Mouse (Mus musculus): Measurements from ENCODE around the gene Wwtr1. TPM values are rescaled to one million over a fixed set of nuclear protein-coding genes. Genes with fewer than 3 reads are reported as not detected.

Wwtr1 gene
- total RNA-seq (2018; cell fraction: chromatin; rRNA removed): 1 to 10 TPM in 1 of 26 experiments, under 1 TPM in 1, not detected in 24; 0.13 to 6.0 TPM
- not detected for total RNA-seq (2018; cell fraction: cytosol; rRNA removed)
- total RNA-seq (2018; cell fraction: nucleus; rRNA removed): 1 to 10 TPM in 1 of 26 experiments, not detected in 25; 1.2 TPM
- polyA plus RNA-seq (2018): not detected in 3 replicates

DNA sequence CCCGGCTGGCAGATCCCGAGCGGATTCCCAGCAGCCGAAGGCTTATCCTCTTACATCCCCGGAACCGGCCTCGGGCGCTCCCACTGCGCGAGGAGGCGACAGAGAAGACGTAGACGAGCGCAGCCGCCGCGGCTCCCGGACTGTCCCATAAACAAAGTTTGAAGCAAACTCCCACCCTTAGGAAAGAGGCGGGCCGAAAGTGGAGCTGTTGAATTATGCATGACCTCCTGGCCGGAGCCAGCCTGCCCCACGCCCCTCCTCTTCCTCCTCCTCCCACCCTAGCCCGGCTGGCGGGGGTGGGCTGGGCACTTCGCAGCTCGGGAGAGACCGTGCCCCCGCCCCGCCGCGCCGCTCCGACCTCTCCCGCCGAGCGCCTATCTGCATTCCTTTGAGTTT, at the start of gene Wwtr1:
Wwtr1 (minus strand) TSS at position 251 of the 396 bp plus-strand sequence.
- Histone ChIP-seq H3K79me2 (ENCODE audit: inconsistent target) (no peaks in the 10 kb centered on the region), H3K4me3 (ENCODE audit: inconsistent target) (no peak within 1 kb of the TSS), H3K27ac (no peak within 1 kb of the TSS), H3K36me3 (ENCODE audit: inconsistent target) (no peaks in the 10 kb centered on the region)
- WGBS (ENCODE audit: missing documents): 1% methylated on average over 36 of the region's 36 CpGs

DNA sequence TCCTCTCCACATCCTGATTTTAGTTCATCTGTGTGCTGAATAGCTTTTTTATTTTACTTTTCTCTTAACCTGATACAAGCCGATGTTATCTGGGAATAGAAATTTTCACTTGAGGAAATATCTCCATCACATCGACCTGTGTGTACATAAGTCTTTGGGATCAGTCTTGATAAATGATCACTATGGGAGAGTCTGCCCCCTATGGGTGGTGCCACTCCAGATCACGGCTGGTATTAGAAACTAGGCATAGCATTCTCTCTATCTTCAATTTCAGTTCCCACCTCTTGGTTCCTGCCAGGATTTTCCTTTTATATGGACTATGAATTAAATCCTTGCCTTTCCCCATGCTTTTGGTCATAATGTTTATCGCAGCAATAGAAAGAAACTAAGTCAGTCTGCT, 44.0 kb upstream of the Wwtr1 start:
- WGBS (ENCODE audit: missing documents): 68% methylated on average over 4 of the region's 4 CpGs

DNA sequence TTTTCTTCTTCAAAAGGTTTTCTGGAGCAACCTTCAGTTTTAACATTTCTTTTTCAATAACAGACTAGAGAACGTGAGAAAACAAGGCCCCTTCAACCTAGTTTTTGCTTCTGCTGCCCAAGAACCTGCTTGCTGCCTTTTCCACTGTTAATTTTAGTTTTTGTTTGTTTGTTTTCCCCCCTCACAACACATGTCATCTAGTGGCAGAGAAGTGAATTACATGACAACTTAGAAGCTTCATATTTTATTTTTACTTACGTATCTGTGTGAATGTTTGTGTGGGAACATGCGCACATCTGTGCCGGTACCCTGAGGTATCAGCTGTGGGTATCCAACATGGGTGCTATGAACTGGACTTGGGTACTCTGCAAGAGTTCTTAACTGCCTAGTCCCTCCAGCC, 39.9 kb upstream of the Wwtr1 start:
- no peaks in the 10 kb centered on the region for H3K79me2 ChIP-seq (ENCODE audit: inconsistent target)
- WGBS (ENCODE audit: missing documents): 94% methylated on average over 4 of the region's 4 CpGs
- H3K27ac ChIP-seq: no peak overlapping the region
- H3K36me3 ChIP-seq (ENCODE audit: inconsistent target): no peaks in the 10 kb centered on the region
- no peak overlapping the region for H3K4me3 ChIP-seq (ENCODE audit: inconsistent target)

More for the DNA sequence above, 44.0 kb upstream of the Wwtr1 start:
- Histone ChIP-seq H3K27ac (no peak overlapping the region), H3K4me3 (ENCODE audit: inconsistent target) (no peak overlapping the region), H3K36me3 (ENCODE audit: inconsistent target) (no peaks in the 10 kb centered on the region), H3K79me2 (ENCODE audit: inconsistent target) (no peaks in the 10 kb centered on the region)

DNA sequence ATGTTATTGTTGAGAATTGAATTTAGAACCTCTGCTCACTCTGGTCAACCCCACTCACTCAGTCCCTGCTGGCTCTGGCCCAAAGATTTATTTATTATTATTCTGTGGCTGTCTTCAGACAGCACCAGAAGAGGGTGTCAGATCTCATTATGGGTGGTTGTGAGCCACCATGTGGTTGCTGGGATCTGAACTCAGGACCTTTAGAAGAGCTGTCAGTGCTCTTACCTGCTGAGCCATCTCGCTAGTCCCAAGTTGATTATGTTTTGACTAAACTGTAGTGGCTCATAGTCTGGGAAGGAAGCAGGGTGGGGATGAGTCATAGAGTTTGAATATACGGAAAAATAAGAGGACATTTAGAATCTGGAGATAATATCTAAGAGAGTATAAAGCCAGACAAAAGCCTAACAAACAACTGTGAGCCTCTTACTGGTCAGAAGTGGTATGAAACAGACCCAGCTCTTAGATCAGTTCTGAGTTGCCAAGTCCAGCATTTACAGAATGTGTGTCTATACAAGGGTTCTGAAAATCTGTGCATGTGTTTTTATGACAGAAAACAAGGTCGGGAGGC, 36.8 kb upstream of the Wwtr1 start:
- WGBS (ENCODE audit: missing documents): 61% methylated on average over 3 of the region's 3 CpGs
- H3K4me3 ChIP-seq (ENCODE audit: inconsistent target): no peak overlapping the region
- H3K79me2 ChIP-seq (ENCODE audit: inconsistent target): no peaks in the 10 kb centered on the region
- H3K27ac ChIP-seq: no peak overlapping the region
- H3K36me3 ChIP-seq (ENCODE audit: inconsistent target): no peaks in the 10 kb centered on the region

DNA sequence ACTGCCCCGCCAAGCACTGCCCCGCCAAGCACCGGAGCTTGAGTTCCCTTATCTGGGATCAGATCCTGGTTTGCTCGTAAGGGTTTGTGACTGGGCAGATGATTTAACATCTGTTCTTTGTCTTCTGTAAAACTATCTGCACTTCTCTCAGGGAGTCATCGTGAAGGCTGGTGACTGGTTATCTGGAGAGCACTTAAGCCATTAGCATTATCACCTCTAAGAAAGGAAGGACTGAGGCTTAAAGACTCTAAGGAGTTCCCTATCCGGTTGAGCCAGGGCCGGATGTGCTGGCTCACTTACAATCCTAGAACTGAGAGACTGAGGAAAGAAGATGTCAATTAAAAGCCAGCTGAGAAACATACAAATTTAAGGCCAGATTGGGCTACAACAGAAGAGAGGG, 36.1 kb upstream of the Wwtr1 start:
- H3K79me2 ChIP-seq (ENCODE audit: inconsistent target): no peaks in the 10 kb centered on the region
- no peaks in the 10 kb centered on the region for H3K36me3 ChIP-seq (ENCODE audit: inconsistent target)
- WGBS (ENCODE audit: missing documents): 32% methylated on average over 7 of the region's 7 CpGs
- H3K4me3 ChIP-seq (ENCODE audit: inconsistent target): no peak overlapping the region
- no peak overlapping the region for H3K27ac ChIP-seq

DNA sequence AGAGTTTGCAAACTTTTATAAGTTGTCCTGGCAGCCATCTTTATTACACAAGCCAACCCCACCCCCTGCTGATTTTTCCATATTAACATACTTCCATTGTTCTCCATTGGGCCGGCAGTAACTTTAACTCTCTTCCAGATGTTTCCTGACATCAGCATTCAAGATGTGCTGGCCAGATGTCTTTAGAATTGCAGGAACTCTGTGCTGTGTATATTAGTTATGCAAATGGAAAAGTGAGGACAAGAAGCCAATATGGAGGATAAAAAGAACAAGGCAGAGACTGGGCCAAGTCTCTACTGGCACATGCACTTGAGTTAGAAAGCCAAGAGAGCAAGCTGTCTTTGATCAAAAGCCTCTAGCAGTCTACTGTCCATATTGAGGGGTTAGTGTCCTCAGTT, 28.9 kb upstream of the Wwtr1 start:
- no peak overlapping the region for H3K27ac ChIP-seq
- WGBS (ENCODE audit: missing documents): 50% methylated on average over 1 of the region's 1 CpGs
- H3K4me3 ChIP-seq (ENCODE audit: inconsistent target): no peak overlapping the region
- no peaks in the 10 kb centered on the region for H3K36me3 ChIP-seq (ENCODE audit: inconsistent target)
- no peaks in the 10 kb centered on the region for H3K79me2 ChIP-seq (ENCODE audit: inconsistent target)

DNA sequence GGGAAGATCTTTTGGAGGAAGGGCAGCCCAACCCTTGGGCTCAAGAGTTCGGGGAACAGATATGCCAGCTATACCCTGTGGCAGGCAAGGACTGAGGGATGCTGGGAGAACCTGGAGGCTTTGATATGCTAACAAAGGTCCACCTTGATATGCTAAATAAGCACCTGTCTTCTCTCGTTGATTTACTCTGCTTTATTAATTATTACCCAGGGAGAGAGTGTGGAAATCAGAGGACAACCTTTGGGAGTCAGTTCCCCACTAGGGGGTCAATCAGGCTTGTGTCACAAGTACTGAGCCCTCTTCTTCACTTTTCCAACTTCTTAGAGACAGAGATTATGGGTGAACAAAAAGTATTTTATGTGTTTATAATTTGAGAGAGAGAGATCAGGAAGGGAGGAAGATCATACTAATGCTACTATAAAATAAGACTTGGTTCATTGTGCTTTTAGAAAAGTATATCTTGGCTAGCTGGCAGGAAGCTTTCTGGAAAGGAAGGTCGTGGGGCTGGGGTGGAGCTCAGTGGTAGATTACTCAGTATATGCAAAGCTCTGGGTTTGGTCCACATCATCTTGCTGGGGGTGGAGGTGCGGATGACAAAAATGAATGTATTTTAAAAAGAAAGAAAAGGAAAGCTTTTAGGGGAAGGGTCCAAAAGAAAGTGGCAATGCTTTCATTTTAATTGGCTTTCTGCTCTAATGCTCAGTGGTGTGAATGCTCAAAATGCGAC, 28.3 kb upstream of the Wwtr1 start:
- WGBS (ENCODE audit: missing documents): 74% methylated on average over 5 of the region's 5 CpGs

DNA sequence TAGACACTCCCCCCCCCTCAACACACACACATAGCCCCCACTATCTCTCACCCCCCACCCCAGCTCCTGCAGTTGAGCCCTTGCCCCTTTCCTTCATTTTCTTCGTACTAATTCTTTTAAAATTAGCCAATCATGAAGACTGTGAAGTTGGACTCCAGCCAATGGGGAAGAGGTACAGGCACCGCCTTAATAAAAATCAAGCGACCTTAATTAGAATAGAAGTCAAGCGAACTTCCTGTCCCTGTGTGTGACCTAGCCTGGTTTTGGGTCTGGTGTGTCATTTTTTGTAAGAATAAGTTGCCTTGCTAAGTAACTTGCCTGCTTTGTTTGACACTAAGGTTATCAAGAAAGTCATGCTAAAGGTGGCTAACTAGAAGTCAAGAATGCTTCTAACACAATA, 26.9 kb upstream of the Wwtr1 start:
- H3K27ac ChIP-seq: no peak overlapping the region
- no peaks in the 10 kb centered on the region for H3K36me3 ChIP-seq (ENCODE audit: inconsistent target)
- H3K79me2 ChIP-seq (ENCODE audit: inconsistent target): no peaks in the 10 kb centered on the region
- no peak overlapping the region for H3K4me3 ChIP-seq (ENCODE audit: inconsistent target)
- WGBS (ENCODE audit: missing documents): 77% methylated on average over 4 of the region's 4 CpGs

More for the DNA sequence above, 28.3 kb upstream of the Wwtr1 start:
- Histone ChIP-seq H3K36me3 (ENCODE audit: inconsistent target) (no peaks in the 10 kb centered on the region), H3K4me3 (ENCODE audit: inconsistent target) (no peak overlapping the region), H3K27ac (no peak overlapping the region), H3K79me2 (ENCODE audit: inconsistent target) (no peaks in the 10 kb centered on the region)

DNA sequence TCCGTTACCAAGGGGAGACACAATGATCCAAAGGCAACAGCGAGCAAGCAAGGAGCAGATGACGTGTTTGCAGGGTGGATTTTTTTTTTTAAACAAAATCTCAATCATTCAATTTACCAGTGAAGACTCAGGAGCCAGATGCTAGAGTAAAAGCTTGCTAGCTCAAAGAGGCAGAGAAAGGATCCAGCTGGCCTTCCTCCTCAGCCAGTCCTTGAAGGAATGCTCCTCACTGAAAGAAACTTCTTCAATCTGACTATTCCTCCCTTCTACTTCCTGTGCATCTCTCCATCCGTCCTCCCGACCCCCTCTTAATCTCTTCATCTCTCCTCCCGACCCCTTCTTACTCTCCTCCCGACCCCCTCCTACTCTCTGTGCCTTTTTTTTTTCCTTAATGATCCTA, 20.9 kb upstream of the Wwtr1 start:
- H3K4me3 ChIP-seq (ENCODE audit: inconsistent target): no peak overlapping the region
- H3K36me3 ChIP-seq (ENCODE audit: inconsistent target): no peaks in the 10 kb centered on the region
- no peak overlapping the region for H3K27ac ChIP-seq
- no peaks in the 10 kb centered on the region for H3K79me2 ChIP-seq (ENCODE audit: inconsistent target)
- WGBS (ENCODE audit: missing documents): 63% methylated on average over 7 of the region's 7 CpGs

DNA sequence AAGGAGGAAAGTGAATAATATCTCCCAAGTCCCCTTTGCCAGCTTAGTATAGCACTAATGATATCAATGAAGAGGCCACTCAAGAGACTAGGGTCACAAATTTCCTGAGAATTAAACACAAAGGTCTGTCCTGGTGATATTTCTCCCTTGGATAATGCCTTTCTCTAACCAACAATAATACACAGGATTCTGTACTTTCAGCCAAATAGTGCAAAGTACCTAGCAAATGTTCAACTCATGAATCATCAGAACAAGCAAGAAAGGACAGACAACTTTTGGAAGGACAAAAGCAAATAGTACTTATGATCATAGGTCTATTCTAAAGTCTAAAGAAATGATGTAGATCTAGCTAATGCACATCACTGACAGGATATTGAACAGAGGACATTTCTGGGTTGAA, 19.8 kb upstream of the Wwtr1 start:
- Histone ChIP-seq H3K4me3 (ENCODE audit: inconsistent target) (no peak overlapping the region), H3K27ac (no peak overlapping the region), H3K36me3 (ENCODE audit: inconsistent target) (no peaks in the 10 kb centered on the region), H3K79me2 (ENCODE audit: inconsistent target) (no peaks in the 10 kb centered on the region)

DNA sequence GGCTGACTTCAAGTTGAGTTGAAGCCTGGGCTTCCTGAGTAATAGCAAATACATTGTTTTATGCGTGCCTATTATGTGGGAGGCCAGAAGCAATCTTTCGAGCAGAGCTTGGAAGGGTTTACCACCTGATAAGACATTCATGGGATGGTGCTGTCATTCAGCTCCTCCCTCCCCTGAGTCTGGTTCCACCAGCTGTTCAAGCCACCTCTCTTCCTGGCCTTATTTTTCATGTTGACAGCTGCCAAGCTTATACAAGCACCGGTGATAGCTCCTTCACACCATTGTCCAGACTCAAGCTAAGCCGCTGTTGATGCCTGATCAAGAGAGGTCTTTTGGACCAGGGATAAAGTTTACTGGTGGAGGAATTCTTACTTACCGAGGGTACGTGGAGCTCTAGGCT, 10.3 kb upstream of the Wwtr1 start:
- H3K27ac ChIP-seq: no peak overlapping the region
- H3K4me3 ChIP-seq (ENCODE audit: inconsistent target): no peak overlapping the region
- WGBS (ENCODE audit: missing documents): 82% methylated on average over 6 of the region's 6 CpGs
- no peaks in the 10 kb centered on the region for H3K79me2 ChIP-seq (ENCODE audit: inconsistent target)
- no peaks in the 10 kb centered on the region for H3K36me3 ChIP-seq (ENCODE audit: inconsistent target)

DNA sequence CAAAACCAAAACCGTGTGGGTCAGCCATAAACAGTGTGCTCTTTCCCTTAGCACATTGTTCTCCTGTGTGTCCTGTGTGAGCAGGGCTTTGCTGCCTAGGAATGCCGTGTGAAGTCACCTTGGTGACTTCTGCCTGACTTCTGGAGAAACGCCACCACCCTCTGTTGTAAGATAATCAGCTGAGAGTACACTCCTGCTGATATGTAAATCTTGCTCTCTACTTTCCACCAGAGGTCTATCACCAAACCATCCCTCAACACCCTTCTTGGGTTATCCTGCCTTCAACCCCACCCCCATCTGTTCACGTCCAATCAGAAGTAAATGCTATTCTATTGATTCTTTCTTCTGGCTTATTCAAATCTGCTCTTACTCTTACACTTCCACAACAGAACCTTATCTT, 7.8 kb upstream of the Wwtr1 start:
- H3K79me2 ChIP-seq (ENCODE audit: inconsistent target): no peaks in the 10 kb centered on the region
- no peak overlapping the region for H3K27ac ChIP-seq
- H3K36me3 ChIP-seq (ENCODE audit: inconsistent target): no peaks in the 10 kb centered on the region
- H3K4me3 ChIP-seq (ENCODE audit: inconsistent target): no peak overlapping the region
- WGBS (ENCODE audit: missing documents): 84% methylated on average over 4 of the region's 4 CpGs

DNA sequence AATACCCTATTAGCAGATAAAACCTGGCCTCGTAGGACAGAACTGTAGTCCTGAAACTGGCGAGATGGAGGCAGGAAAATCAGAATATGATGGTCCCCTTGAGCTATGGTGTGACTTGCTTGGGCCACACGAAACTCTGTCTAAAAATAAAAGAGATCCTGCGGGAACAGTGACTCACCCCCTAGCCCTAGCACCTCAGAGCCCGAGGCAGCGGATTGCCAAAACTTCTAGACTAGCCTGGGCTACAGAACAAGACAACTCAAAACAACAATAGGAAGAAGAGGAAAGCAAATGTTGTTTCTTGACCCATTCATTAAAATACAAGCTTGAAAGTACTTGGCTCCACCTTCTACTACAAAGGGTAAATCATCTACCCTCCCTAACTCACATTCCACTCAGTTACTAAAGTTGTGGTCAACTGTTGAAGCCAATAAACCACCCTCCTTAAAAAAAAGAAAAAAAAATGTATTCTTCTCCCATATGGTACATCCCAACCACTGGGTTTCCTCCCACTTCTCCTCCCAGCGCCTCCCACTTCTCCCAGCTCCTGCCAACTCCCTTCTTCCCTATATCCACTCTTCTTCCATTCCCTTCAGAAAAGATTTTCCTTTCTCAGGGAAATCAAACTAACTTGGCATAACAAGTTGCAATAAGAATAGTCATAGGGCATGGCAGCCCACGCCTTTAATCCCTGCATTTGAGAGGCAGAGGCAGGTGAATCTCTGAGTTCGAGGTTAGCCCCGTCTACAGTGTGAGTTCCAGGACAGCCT, 4.9 kb upstream of the Wwtr1 start:
- Histone ChIP-seq H3K36me3 (ENCODE audit: inconsistent target) (no peaks in the 10 kb centered on the region), H3K4me3 (ENCODE audit: inconsistent target) (no peak overlapping the region), H3K79me2 (ENCODE audit: inconsistent target) (no peaks in the 10 kb centered on the region), H3K27ac (no peak overlapping the region)
- 88% methylated on average over 10 of the region's 10 CpGs for WGBS (ENCODE audit: missing documents)

DNA sequence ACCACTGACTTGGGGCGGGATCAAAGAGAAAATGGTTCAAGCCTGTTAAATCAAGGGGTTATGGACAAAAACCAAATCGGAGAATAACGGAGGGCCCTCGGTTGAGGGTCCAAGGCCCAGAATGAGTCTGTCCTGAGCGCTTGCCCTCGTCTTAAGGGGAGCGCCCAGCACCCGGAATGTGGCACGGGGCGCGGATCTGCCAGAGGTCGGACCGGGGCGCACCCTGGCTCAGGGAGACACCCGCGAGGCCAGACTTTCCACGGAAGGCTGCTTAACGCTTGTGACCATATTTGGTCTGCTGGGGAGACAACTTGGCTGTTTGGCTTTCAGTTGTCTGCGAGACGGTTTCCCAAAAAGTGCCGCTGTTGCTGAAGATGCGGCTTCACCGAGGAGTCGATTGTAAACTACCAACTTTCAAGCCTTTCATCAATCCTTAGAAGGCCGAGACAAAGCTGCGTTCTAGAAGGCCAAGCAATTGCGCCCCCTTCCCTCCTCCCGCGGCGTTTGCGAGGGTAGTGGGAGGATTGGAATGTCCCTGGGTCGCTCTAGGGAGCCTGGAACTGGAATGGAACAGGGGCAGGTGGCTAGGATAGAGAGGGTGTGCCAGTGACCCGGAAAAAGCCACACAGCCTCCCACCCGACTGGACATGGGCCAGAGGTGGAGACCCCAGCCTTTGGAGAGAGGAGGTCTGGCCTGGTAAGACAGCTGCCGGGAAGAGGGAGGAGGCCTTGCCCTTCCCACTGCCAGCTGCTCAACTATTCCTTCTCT, 530 bp upstream of the Wwtr1 start:
- Histone ChIP-seq H3K27ac (no peak overlapping the region), H3K36me3 (ENCODE audit: inconsistent target) (no peaks in the 10 kb centered on the region), H3K79me2 (ENCODE audit: inconsistent target) (no peaks in the 10 kb centered on the region), H3K4me3 (ENCODE audit: inconsistent target) (no peak overlapping the region)
- 5% methylated on average over 35 of the region's 35 CpGs for WGBS (ENCODE audit: missing documents)
